Comparison of ENCODE assay signal across 21 mouse cellular contexts in genomic region chr2:163998981-163999380, GRCm38 (mm10). TPM values are rescaled to one million over a fixed set of nuclear protein-coding genes. Genes with fewer than 3 reads are reported as not detected.
DNase-seq lines count a peak whose midpoint lies in the region; TF ChIP-seq lines count a peak whose summit lies in the region.
"Had no signal": no experiment of that assay in that cellular context is flagged by ENCODE, and none has a peak within 500 bp of the region (broad histone marks: within the 10 kb centered on the region; RNA-seq: fewer than 3 reads in every experiment).

No protein-coding gene starts in this region.

- intact Hi-C loops in gastrocnemius, adult 2 months (cut with DNase I): loop anchor here (5.0 kb wide), 1 partner anchor 73 kb away; the partner anchor contains the start of genes Stk4 and Tomm34

- no peak for TF ChIP-seq CTCF in gastrocnemius, adult 2 months (IDR thresholded peaks at IDR 0.05)
- TF ChIP-seq CTCF in layer of hippocampus, adult 2 months (conservative IDR thresholded peaks at IDR 0.05): no peak

- H3K27ac ChIP-seq in gastrocnemius, adult 2 months: 0 out of 2 replicates have a peak overlapping the region, but pooled peaks have one; percentile 10
- H3K27ac ChIP-seq in layer of hippocampus, adult 2 months: peak overlapping the region; percentile 99
- peak overlapping the region; percentile 50; the same call in 1 of the 2 replicates for H3K27ac ChIP-seq in brown adipose tissue, adult 24 weeks (replicated peaks; ENCODE audit: low read depth, low read length)
- H3K27ac ChIP-seq: embryonic facial prominence, embryonic 13.5 days; embryonic facial prominence, embryonic 15.5 days; forebrain, embryonic 10.5 days; forebrain, embryonic 12.5 days had no signal

- no peak for DNase-seq in gastrocnemius, adult 2 months
- DNase-seq in gastrocnemius, postnatal 25 days: no peak
- DNase-seq in layer of hippocampus, adult 2 months (ENCODE audit: low spot score in 2 of 2): no peak
- DNase-seq in layer of hippocampus, postnatal 36 days: no peak
- DNase-seq: adrenal gland, adult 8-10 months; adrenal gland, postnatal 14 days; adrenal gland, postnatal 36 days; B cell, adult 2 months; cerebellum, adult 11 months; cerebellum, adult 18-20 months; cerebellum, adult 8-10 months; cerebellum, adult 9-11 months; cerebellum, postnatal 14 days; cerebellum, postnatal 36 days; embryo, embryonic 11 days had no signal

- no peak overlapping the region for H3K4me3 ChIP-seq in gastrocnemius, adult 2 months
- peak overlapping the region; percentile 94 for H3K4me3 ChIP-seq in layer of hippocampus, adult 2 months
- H3K4me3 ChIP-seq in brown adipose tissue, adult 24 weeks (ENCODE audit: insufficient read depth, low read depth, low read length): no peak overlapping the region
- H3K4me3 ChIP-seq: embryonic facial prominence, embryonic 13.5 days; embryonic facial prominence, embryonic 15.5 days; erythroblast, embryonic 14.5 days; forebrain, embryonic 10.5 days; forebrain, embryonic 12.5 days had no signal

- H3K4me1 ChIP-seq in brown adipose tissue, adult 24 weeks (ENCODE audit: control insufficient read depth, insufficient read depth, insufficient read length, low read length): peaks cover 39% of the 10 kb centered on the region

RNA-seq across cellular contexts. Expression of gene Ywhab, which starts 4.2 kb away (rescaled TPM):
- 10 to 100 TPM; 34.7 to 44.4 TPM for total RNA-seq in gastrocnemius, adult 2 months (2021)
- total RNA-seq in gastrocnemius, postnatal 25 days (2021): 10 to 100 TPM; 39.6 to 54.5 TPM
- total RNA-seq in layer of hippocampus, adult 2 months (2021): 100 to 1,000 TPM; 520 to 529 TPM
- total RNA-seq in layer of hippocampus, postnatal 36 days (2021): 100 to 1,000 TPM; 531 to 565 TPM
- polyA plus RNA-seq in brown adipose tissue, adult 24 weeks (2012; ENCODE audit: insufficient read depth, insufficient read length, missing spikeins): 226 and 247 TPM in 2 replicates

RNA-seq across cellular contexts. Expression of gene Pabpc1l, which starts 26.3 kb away (rescaled TPM):
- not detected for total RNA-seq in gastrocnemius, adult 2 months (2021)
- 1 to 10 TPM in 1 of 2 experiments, not detected in 1; 1.5 TPM for total RNA-seq in gastrocnemius, postnatal 25 days (2021)
- 1 to 10 TPM; 1.1 to 1.2 TPM for total RNA-seq in layer of hippocampus, adult 2 months (2021)
- under 1 TPM in 1 of 2 experiments, not detected in 1; 0.37 TPM for total RNA-seq in layer of hippocampus, postnatal 36 days (2021)
- polyA plus RNA-seq in brown adipose tissue, adult 24 weeks (2012; ENCODE audit: insufficient read depth, insufficient read length, missing spikeins): not detected in 2 replicates

Comparison
In these comparisons a context has a peak if more than half of its experiments do, and no peak if none do; other contexts are left out.
1. H3K27ac ChIP-seq: peak in every context shown above with its lines; median percentile 99 in layer of hippocampus, adult 2 months; 50 in brown adipose tissue, adult 24 weeks; 10 in gastrocnemius, adult 2 months.
2. RNA of gene Ywhab, which starts 4.2 kb away (total RNA-seq): 531 to 565 TPM in layer of hippocampus, postnatal 36 days and 520 to 529 TPM in layer of hippocampus, adult 2 months; 39.6 to 54.5 TPM in gastrocnemius, postnatal 25 days and 34.7 to 44.4 TPM in gastrocnemius, adult 2 months; every median in the first group is over 4 times any median in the second.